Mouse (Mus musculus) small intestine, adult 2 months (tissue): ENCODE results near the gene Cyp2t4. TPM values are rescaled to one million over a fixed set of nuclear protein-coding genes. Genes with fewer than 3 reads are reported as not detected.
A peak's percentile ranks its signal among the peaks of the same experiment; 100 is the strongest.

Experiments
- H3K27ac ChIP-seq: fragments of 200-500 bp; 2 replicates; pipeline ENCODE4 v1.5.1; 2012; ENCODE audit warnings: low read depth, low read length, control low read depth, inconsistent platforms; ENCODE audit not compliant: insufficient read depth
- H3K27me3 ChIP-seq: fragments of 200-500 bp; 2 replicates; pipeline ENCODE4 v1.6.1; 2012; ENCODE audit warnings: mild to moderate bottlenecking, moderate library complexity, low read length, inconsistent platforms; ENCODE audit not compliant: control insufficient read depth, insufficient read depth
- H3K36me3 ChIP-seq: fragments of 200-500 bp; 2 replicates; pipeline ENCODE4 v1.6.1; 2012; ENCODE audit warnings: mild to moderate bottlenecking, low read length, control low read depth, inconsistent platforms; ENCODE audit not compliant: control insufficient read depth, insufficient read depth
- H3K4me1 ChIP-seq: fragments of 200-500 bp; 2 replicates; pipeline ENCODE4 v1.6.1; 2012; ENCODE audit warnings: low read length, inconsistent platforms, mixed read lengths; ENCODE audit not compliant: control insufficient read depth, insufficient read depth, insufficient read length
- H3K4me3 ChIP-seq: fragments of 200-500 bp; 2 replicates; pipeline ENCODE4 v1.5.1; 2012; ENCODE audit warnings: low read depth, mild to moderate bottlenecking, control low read depth, inconsistent platforms, low read length, moderate library complexity
- CTCF ChIP-seq: fragments of 200-500 bp; IDR thresholded peaks from 2 replicates; pipeline ENCODE4 v1.5.1; 2012; ENCODE audit warnings: low read depth, mild to moderate bottlenecking, control low read depth, inconsistent platforms, low read length, moderate library complexity, mixed read lengths; ENCODE audit not compliant: insufficient replicate concordance, insufficient read length; ENCODE audit errors: extremely low read depth
- POLR2A ChIP-seq: fragments of 200-500 bp; IDR thresholded peaks from 2 replicates; pipeline ENCODE4 v1.6.1; 2012; ENCODE audit warnings: low read depth, mild to moderate bottlenecking, control low read depth, inconsistent platforms, low read length, moderate library complexity
- WGBS: fragments of 180-500 bp; shearing (Covaris S2); methylation state at CpG from one replicate; pipeline ENCODE4 v1.1.7; 2018; 5-methylcytosine and 5-hydroxymethylcytosine counted together
- polyA plus RNA-seq: library from polyadenylated mRNA; depleted of rRNA; stranded (reverse); fragments of >200 nt; gene quantifications from 2 replicates; pipeline ENCODE4 v1.2.3, GENCODE M21; 2012

The Cyp2t4 gene
- polyA plus RNA-seq, 1 experiment: not detected

- no peak overlapping the region for H3K27ac ChIP-seq
- H3K27me3 ChIP-seq: no peaks in the 10 kb centered on the region
- 57% methylated on average over 3 of the region's 3 CpGs for WGBS
- H3K36me3 ChIP-seq: peaks cover 48% of the 10 kb centered on the region
- TF ChIP-seq CTCF (peak; percentile 60; the same call in 1 of the 2 replicates), POLR2A (no peak)
- no peak overlapping the region for H3K4me3 ChIP-seq
- peaks cover 8% of the 10 kb centered on the region; the same call in 1 of the 2 replicates for H3K4me1 ChIP-seq
Measured at GRCm38 (mm10) chr7:27184964-27185363, 31.4 kb downstream of the Cyp2t4 start.

GRCm38 (mm10) chr7:27185986-27186385, 32.5 kb downstream of the Cyp2t4 start:
- Histone ChIP-seq H3K4me3 (no peak overlapping the region), H3K36me3 (peaks cover 59% of the 10 kb centered on the region), H3K27ac (no peak overlapping the region), H3K27me3 (no peaks in the 10 kb centered on the region), H3K4me1 (no peaks in the 10 kb centered on the region; the same call in 1 of the 2 replicates)
- TF ChIP-seq CTCF (no peak), POLR2A (no peak)
- 78% methylated on average over 5 of the region's 5 CpGs for WGBS

GRCm38 (mm10) chr7:27189271-27189931, 35.9 kb downstream of the Cyp2t4 start:
- peaks cover 84% of the 10 kb centered on the region for H3K36me3 ChIP-seq
- WGBS: 96% methylated on average over 10 of the region's 10 CpGs
- H3K27me3 ChIP-seq: no peaks in the 10 kb centered on the region
- H3K4me3 ChIP-seq: no peak overlapping the region
- H3K4me1 ChIP-seq: peaks cover 2% of the 10 kb centered on the region; the same call in 1 of the 2 replicates
- no peak overlapping the region for H3K27ac ChIP-seq
- TF ChIP-seq CTCF (peak; percentile 43; the same call in 1 of the 2 replicates), POLR2A (no peak)

- 94% methylated on average over 5 of the region's 5 CpGs for WGBS
- Histone ChIP-seq H3K36me3 (peaks cover 66% of the 10 kb centered on the region), H3K27me3 (no peaks in the 10 kb centered on the region), H3K27ac (no peak overlapping the region), H3K4me1 (peaks cover 10% of the 10 kb centered on the region; the same call in 1 of the 2 replicates), H3K4me3 (no peak overlapping the region)
- TF ChIP-seq CTCF (no peak), POLR2A (no peak)
Measured at GRCm38 (mm10) chr7:27192434-27192833, 38.9 kb downstream of the Cyp2t4 start.

GRCm38 (mm10) chr7:27193731-27194130, 40.2 kb downstream of the Cyp2t4 start:
- Histone ChIP-seq H3K27me3 (no peaks in the 10 kb centered on the region), H3K4me1 (peaks cover 10% of the 10 kb centered on the region; the same call in 1 of the 2 replicates), H3K36me3 (peaks cover 53% of the 10 kb centered on the region), H3K27ac (no peak overlapping the region), H3K4me3 (no peak overlapping the region)
- TF ChIP-seq POLR2A (no peak), CTCF (no peak)
- WGBS: 76% methylated on average over 4 of the region's 4 CpGs

- TF ChIP-seq POLR2A (peak; percentile 62; the same call in 1 of the 2 replicates), CTCF (no peak)
- peak within 1 kb of the TSS; percentile 99 for H3K27ac ChIP-seq
- H3K36me3 ChIP-seq: peaks cover 35% of the 10 kb centered on the region
- WGBS: under 1% methylated on average over 64 of the region's 64 CpGs
- H3K4me3 ChIP-seq: peak within 1 kb of the TSS; percentile 87
- no peaks in the 10 kb centered on the region for H3K27me3 ChIP-seq
- H3K4me1 ChIP-seq: peaks cover 10% of the 10 kb centered on the region; the same call in 1 of the 2 replicates
Measured at GRCm38 (mm10) chr7:27195681-27196611, 42.4 kb downstream of the Cyp2t4 start, which contains the start of the genes BC024978 and Snrpa. BC024978 (plus strand) TSS chr7:27195781. Snrpa (minus strand) TSS chr7:27196271.
